Mouse (Mus musculus): ENCODE measurements around the gene Abat.

The Abat gene

GRCm38 (mm10) chr16:8576901-8577300, 63.7 kb downstream of the Abat start:
- no peak for DNase-seq

- no peak for DNase-seq
Measured at GRCm38 (mm10) chr16:8578326-8578725, 65.1 kb downstream of the Abat start.

- DNase-seq = no peak
Measured at GRCm38 (mm10) chr16:8579546-8579945, 66.3 kb downstream of the Abat start.

- DNase-seq = no peak
Measured at GRCm38 (mm10) chr16:8581661-8582239, 68.5 kb downstream of the Abat start.

- no peak for DNase-seq
Measured at GRCm38 (mm10) chr16:8582579-8583295, 69.5 kb downstream of the Abat start.

- no peak for DNase-seq
Measured at GRCm38 (mm10) chr16:8584248-8584647, 71.0 kb downstream of the Abat start.

- no peak for DNase-seq
Measured at GRCm38 (mm10) chr16:8585056-8585455, 71.8 kb downstream of the Abat start.

- no peak for DNase-seq
Measured at GRCm38 (mm10) chr16:8595411-8595810, 82.2 kb downstream of the Abat start.

- DNase-seq = no peak
Measured at GRCm38 (mm10) chr16:8596336-8596735, 83.1 kb downstream of the Abat start.

GRCm38 (mm10) chr16:8597516-8597915, 84.3 kb downstream of the Abat start:
- no peak for DNase-seq

- DNase-seq = no peak
Measured at GRCm38 (mm10) chr16:8603789-8604188, 90.6 kb downstream of the Abat start.

GRCm38 (mm10) chr16:8610397-8610796, 97.2 kb downstream of the Abat start:
- no peak for DNase-seq

- no peak for DNase-seq
Measured at GRCm38 (mm10) chr16:8612214-8613005, 99.2 kb downstream of the Abat start.

- no peak for DNase-seq
Measured at GRCm38 (mm10) chr16:8613039-8613438, 99.8 kb downstream of the Abat start.

- DNase-seq = no peak
Measured at GRCm38 (mm10) chr16:8613447-8613846, 100.2 kb downstream of the Abat start.

- DNase-seq = no peak
Measured at GRCm38 (mm10) chr16:8619659-8620314, 106.6 kb downstream of the Abat start.

- DNase-seq = no peak
Measured at GRCm38 (mm10) chr16:8620315-8621115, 107.3 kb downstream of the Abat start.

GRCm38 (mm10) chr16:8630419-8630818, 117.2 kb downstream of the Abat start:
- DNase-seq = no peak

GRCm38 (mm10) chr16:8631428-8631827, 118.2 kb downstream of the Abat start:
- no peak for DNase-seq

GRCm38 (mm10) chr16:8636867-8637216, 123.6 kb downstream of the Abat start:
- DNase-seq = no peak

- peak; percentile 92 for DNase-seq
Measured at GRCm38 (mm10) chr16:8637217-8638051, 124.2 kb downstream of the Abat start, which contains the start of the genes Pmm2 and Tmem186. Pmm2 (plus strand) TSS chr16:8637674. Tmem186 (minus strand) TSS chr16:8637712.

- no peak for DNase-seq
Measured at GRCm38 (mm10) chr16:8638131-8638530, 124.9 kb downstream of the Abat start.
